Mouse (Mus musculus): ENCODE measurements at regions not wholly inside any gene's neighbourhood (a gene's known extent, or its start where the extent isn't known, plus 50 kb on each side); places are given as distances from the start of the nearest gene placed in this dataset.

DNA sequence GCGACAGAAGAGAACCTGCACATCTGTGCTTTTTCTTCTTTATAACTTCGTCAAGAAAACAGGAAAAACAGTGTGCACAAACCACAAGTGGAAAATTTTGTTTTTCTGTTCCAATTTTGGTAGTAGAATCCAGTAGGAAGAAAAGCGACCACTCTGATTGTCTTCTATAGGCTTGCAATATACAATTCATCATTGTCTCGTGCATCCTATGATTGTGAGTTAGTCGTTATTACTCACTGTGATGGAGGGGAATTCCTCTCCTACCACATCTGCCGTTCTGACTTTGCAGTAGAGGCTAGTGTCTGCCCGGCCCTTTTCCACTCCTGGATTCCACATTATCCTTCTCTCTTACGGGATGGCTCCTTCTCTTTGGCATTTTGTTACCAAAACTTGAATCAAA lies 78.2 kb upstream of the Prep start:
- peak; percentile 31 for DNase-seq (ENCODE audit: extremely low read depth)

DNA sequence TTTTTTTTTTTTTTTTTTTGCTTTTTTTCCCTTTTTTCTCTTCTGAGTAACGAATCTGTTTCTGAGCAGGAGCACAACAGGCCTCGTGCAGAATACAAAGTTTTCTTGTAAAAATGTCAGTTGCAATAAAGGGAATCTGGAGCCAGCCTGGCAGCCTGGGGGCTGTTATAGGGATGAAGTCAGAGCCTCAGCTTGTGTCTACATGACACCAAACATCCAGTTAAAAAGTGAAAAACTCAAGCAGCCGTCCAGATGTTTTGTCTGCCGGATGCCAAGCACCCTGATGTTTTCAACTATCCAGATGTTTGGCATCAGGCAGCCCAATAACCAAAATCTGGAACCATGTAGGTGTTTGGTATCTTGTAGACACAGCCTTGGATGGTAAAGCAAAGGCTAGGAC lies 79.4 kb upstream of the Prep start:
- Histone ChIP-seq H3K27me3 (replicated peaks) (no peaks in the 10 kb centered on the region), H3K4me1 (ENCODE audit: control insufficient read depth in 1 of 2, insufficient read depth in 2 of 2) (peaks cover 0 to 13% of the 10 kb centered on the region in 2 experiments; a peak in 2 of 4 replicates), H3K4me2 (ENCODE audit: insufficient read depth, low read depth, poor library complexity, severe bottlenecking) (no peak overlapping the region), H3K4me3 (replicated peaks in 1 of 3; ENCODE audit: low read depth in 2 of 3, low read length in 2 of 3, poor library complexity in 1 of 3) (no peak overlapping the region), H3K9ac (ENCODE audit: insufficient read depth, low read depth) (no peak overlapping the region), H3K79me2 (replicated peaks; ENCODE audit: control insufficient read depth, extremely low read depth, insufficient read depth, poor library complexity, severe bottlenecking) (no peaks in the 10 kb centered on the region), H3K9me3 (replicated peaks; ENCODE audit: low read length) (no peaks in the 10 kb centered on the region), H3K27ac (ENCODE audit: insufficient read depth, low read depth) (no peak overlapping the region), H3K36me3 (replicated peaks in 1 of 2; ENCODE audit: control insufficient read depth in 1 of 2, insufficient read depth in 1 of 2, low read length in 1 of 2) (no peaks in the 10 kb centered on the region)
- dilution Hi-C loops (cut with MboI; ENCODE audit: extremely low pct_ligation_motif_present, extremely low pct_unique_long_range_greater_than_20kb, low sequenced_read_pairs) (no loop called here), in situ Hi-C loops (cut with MboI; ENCODE audit: low pct_ligation_motif_present, low pct_unique_long_range_greater_than_20kb, low sequenced_read_pairs) (no loop called here)
- no peak for DNase-seq (ENCODE audit: extremely low read depth)
- TF ChIP-seq TBP (conservative IDR thresholded peaks at IDR 0.05; ENCODE audit: low read depth, low read length) (no peak), KAT2A (IDR thresholded peaks at IDR 0.05; ENCODE audit: insufficient replicate concordance, low read length) (no peak), ZNF384 (IDR thresholded peaks at IDR 0.05; ENCODE audit: low read depth, low read length) (no peak), BHLHE40 (IDR thresholded peaks at IDR 0.05; ENCODE audit: low read depth, low read length) (no peak), MYC (IDR thresholded peaks at IDR 0.05; ENCODE audit: low read depth, low read length) (no peak), RAD21 (IDR thresholded peaks at IDR 0.05; ENCODE audit: low read depth, low read length) (no peak), NRF1 (IDR thresholded peaks at IDR 0.05; ENCODE audit: low read depth, low read length) (no peak), JUN (IDR thresholded peaks at IDR 0.05; ENCODE audit: insufficient read depth, low read depth, low read length) (no peak), POLR2A (IDR thresholded peaks at IDR 0.05; ENCODE audit: low read depth, low read length) (no peak), MAX (IDR thresholded peaks at IDR 0.05; ENCODE audit: low read length) (no peak), USF2 (conservative IDR thresholded peaks at IDR 0.05; ENCODE audit: low read depth, low read length) (no peak), MXI1 (IDR thresholded peaks at IDR 0.05; ENCODE audit: low read depth, low read length) (no peak), PAX5 (IDR thresholded peaks at IDR 0.05; ENCODE audit: low read length) (no peak)

More for the DNA sequence above, 78.2 kb upstream of the Prep start:
- in situ Hi-C loops (cut with MboI; ENCODE audit: low pct_ligation_motif_present, low pct_unique_long_range_greater_than_20kb, low sequenced_read_pairs), result no loop called here
- Histone ChIP-seq H3K79me2 (replicated peaks; ENCODE audit: control insufficient read depth, extremely low read depth, insufficient read depth, poor library complexity, severe bottlenecking) (no peaks in the 10 kb centered on the region), H3K4me2 (ENCODE audit: insufficient read depth, low read depth, poor library complexity, severe bottlenecking) (peak overlapping the region; percentile 56; the same call in 1 of the 2 replicates), H3K4me1 (ENCODE audit: control insufficient read depth in 1 of 2, insufficient read depth in 2 of 2) (peaks cover 0 to 18% of the 10 kb centered on the region in 2 experiments; a peak in 2 of 4 replicates), H3K36me3 (replicated peaks in 1 of 2; ENCODE audit: control insufficient read depth in 1 of 2, insufficient read depth in 1 of 2, low read length in 1 of 2) (no peaks in the 10 kb centered on the region), H3K27me3 (replicated peaks) (no peaks in the 10 kb centered on the region), H3K27ac (ENCODE audit: insufficient read depth, low read depth) (no peak overlapping the region), H3K4me3 (replicated peaks in 1 of 3; ENCODE audit: low read depth in 2 of 3, low read length in 2 of 3, poor library complexity in 1 of 3) (no peak overlapping the region), H3K9me3 (replicated peaks; ENCODE audit: low read length) (no peaks in the 10 kb centered on the region), H3K9ac (ENCODE audit: insufficient read depth, low read depth) (no peak overlapping the region)
- TF ChIP-seq E2F4 (IDR thresholded peaks at IDR 0.05; ENCODE audit: insufficient replicate concordance, low read depth, low read length), result no peak
- TF ChIP-seq SMC3 (IDR thresholded peaks at IDR 0.05; ENCODE audit: low read depth, low read length), result no peak
- TF ChIP-seq GABPA (IDR thresholded peaks at IDR 0.05; ENCODE audit: insufficient replicate concordance, low read depth, low read length), result no peak
- TF ChIP-seq CHD2 (IDR thresholded peaks at IDR 0.05; ENCODE audit: low read length), result 0 out of 2 replicates have a peak, but pooled peaks have one; percentile 16
- no peak for TF ChIP-seq UBTF (IDR thresholded peaks at IDR 0.05; ENCODE audit: low read depth, low read length)
- TF ChIP-seq ZKSCAN1 (IDR thresholded peaks at IDR 0.05; ENCODE audit: borderline replicate concordance, low read depth, low read length), result no peak
- no peak for TF ChIP-seq CHD1 (IDR thresholded peaks at IDR 0.05; ENCODE audit: low read depth, low read length)
- TF ChIP-seq POLR2A (IDR thresholded peaks at IDR 0.05; ENCODE audit: low read depth, low read length), result no peak
- no peak for TF ChIP-seq MAZ (IDR thresholded peaks at IDR 0.05; ENCODE audit: low read depth, low read length)
- no peak for TF ChIP-seq SIN3A (IDR thresholded peaks at IDR 0.05; ENCODE audit: low read length)
- no peak for TF ChIP-seq ZMIZ1 (IDR thresholded peaks at IDR 0.05; ENCODE audit: low read depth, low read length)
- 0 out of 2 replicates have a peak, but pooled peaks have one; percentile 35 for TF ChIP-seq TCF12 (IDR thresholded peaks at IDR 0.05; ENCODE audit: low read depth, low read length)
- no peak; the same call in 1 of the 2 replicates for TF ChIP-seq JUN (IDR thresholded peaks at IDR 0.05; ENCODE audit: insufficient read depth, low read depth, low read length)
- TF ChIP-seq MEF2A (IDR thresholded peaks at IDR 0.05; ENCODE audit: borderline replicate concordance, low read depth, low read length), result no peak
- no peak for TF ChIP-seq MYC (IDR thresholded peaks at IDR 0.05; ENCODE audit: low read depth, low read length)
- 0 out of 2 replicates have a peak, but pooled peaks have one; percentile 26 for TF ChIP-seq RCOR1 (conservative IDR thresholded peaks at IDR 0.05; ENCODE audit: low read depth, low read length)
- TF ChIP-seq ZC3H11A (IDR thresholded peaks at IDR 0.05; ENCODE audit: low read depth, low read length), result no peak
- TF ChIP-seq BHLHE40 (IDR thresholded peaks at IDR 0.05; ENCODE audit: low read depth, low read length), result peak; percentile 93
- no peak for TF ChIP-seq RAD21 (IDR thresholded peaks at IDR 0.05; ENCODE audit: low read depth, low read length)
- TF ChIP-seq NELFE (IDR thresholded peaks at IDR 0.05; ENCODE audit: low read depth, low read length), result no peak
- TF ChIP-seq MAX (IDR thresholded peaks at IDR 0.05; ENCODE audit: low read length), result no peak
- peak; percentile 70 for TF ChIP-seq EP300 (IDR thresholded peaks at IDR 0.05; ENCODE audit: low read length)
- TF ChIP-seq KAT2A (IDR thresholded peaks at IDR 0.05; ENCODE audit: insufficient replicate concordance, low read length), result no peak
- peak; percentile 64 for TF ChIP-seq IRF4 (IDR thresholded peaks at IDR 0.05; ENCODE audit: low read depth, low read length)
- no peak for TF ChIP-seq PAX5 (IDR thresholded peaks at IDR 0.05; ENCODE audit: low read length)
- no peak for TF ChIP-seq MXI1 (IDR thresholded peaks at IDR 0.05; ENCODE audit: low read depth, low read length)
- TF ChIP-seq TBP (conservative IDR thresholded peaks at IDR 0.05; ENCODE audit: low read depth, low read length), result no peak
- no peak for TF ChIP-seq POLR2AphosphoS2 (IDR thresholded peaks at IDR 0.05; ENCODE audit: low read depth, low read length)
- no peak for TF ChIP-seq CTCF (conservative IDR thresholded peaks at IDR 0.05 in 1 of 2, IDR thresholded peaks at IDR 0.05 in 1 of 2; ENCODE audit: low read depth in 2 of 2, low read length in 2 of 2)
- no peak for TF ChIP-seq ELF1 (IDR thresholded peaks at IDR 0.05; ENCODE audit: low read depth, low read length)
- no peak for TF ChIP-seq NRF1 (IDR thresholded peaks at IDR 0.05; ENCODE audit: low read depth, low read length)
- no peak for TF ChIP-seq ZNF384 (IDR thresholded peaks at IDR 0.05; ENCODE audit: low read depth, low read length)
- TF ChIP-seq HCFC1 (IDR thresholded peaks at IDR 0.05; ENCODE audit: low read depth, low read length), result no peak
- TF ChIP-seq MAFK (IDR thresholded peaks at IDR 0.05; ENCODE audit: insufficient replicate concordance, low read length), result no peak
- TF ChIP-seq USF1 (IDR thresholded peaks at IDR 0.05; ENCODE audit: low read depth, low read length), result no peak
- TF ChIP-seq ETS1 (conservative IDR thresholded peaks at IDR 0.05; ENCODE audit: low read depth, low read length), result 0 out of 2 replicates have a peak, but pooled peaks have one; percentile 20
- no peak for TF ChIP-seq USF2 (conservative IDR thresholded peaks at IDR 0.05; ENCODE audit: low read depth, low read length)
- no peak for TF ChIP-seq JUND (conservative IDR thresholded peaks at IDR 0.05; ENCODE audit: low read depth, low read length)
- dilution Hi-C loops (cut with MboI; ENCODE audit: extremely low pct_ligation_motif_present, extremely low pct_unique_long_range_greater_than_20kb, low sequenced_read_pairs), result no loop called here

All from CH12.LX (cell line).